Mouse (Mus musculus): Measurements from ENCODE around the gene Cnga3.

GRCm38 (mm10) chr1:37222002-37222401, 7.8 kb downstream of the Cnga3 start:
- TF ChIP-seq POLR2A (IDR thresholded peaks at IDR 0.05; ENCODE audit: insufficient read depth, low read length) = no peak
- no peak for TF ChIP-seq EP300 (IDR thresholded peaks at IDR 0.05; ENCODE audit: insufficient read depth, low read depth, low read length)

Measured in ES-Bruce4 (cell line).